Mouse (Mus musculus) forebrain, embryonic 13.5 days (tissue): ENCODE measurements around the gene Celsr1. TPM values are rescaled to one million over a fixed set of nuclear protein-coding genes. Genes with fewer than 3 reads are reported as not detected.

Experiments used
- ATAC-seq: fragments of 200-750 bp; cut with Nextera tagmentation; 2 replicates; pipeline ENCODE4 v1.8.0; 2017
- H3K27ac ChIP-seq: fragments of 300-500 bp; sonication (generic); 2 replicates; pipeline ENCODE4 v1.5.1; 2015; ENCODE audit warnings: inconsistent platforms, mild to moderate bottlenecking, moderate library complexity
- H3K27me3 ChIP-seq: fragments of 300-500 bp; sonication (generic); 2 replicates; pipeline ENCODE4 v1.6.1; 2015; ENCODE audit warnings: mild to moderate bottlenecking, inconsistent platforms
- H3K36me3 ChIP-seq: fragments of 300-500 bp; sonication (generic); 2 replicates; pipeline ENCODE4 v1.6.1; 2015; ENCODE audit warnings: mild to moderate bottlenecking, inconsistent platforms; ENCODE audit not compliant: poor library complexity, severe bottlenecking
- H3K4me1 ChIP-seq: fragments of 300-500 bp; sonication (generic); 2 replicates; pipeline ENCODE4 v1.6.1; 2015; ENCODE audit warnings: inconsistent platforms
- H3K4me2 ChIP-seq: fragments of 300-500 bp; sonication (generic); 2 replicates; pipeline ENCODE4 v1.6.1; 2015; ENCODE audit warnings: inconsistent platforms, mild to moderate bottlenecking, moderate library complexity
- H3K4me3 ChIP-seq: fragments of 300-500 bp; sonication (generic); 2 replicates; pipeline ENCODE4 v1.5.1; 2015; ENCODE audit warnings: mild to moderate bottlenecking, inconsistent platforms
- H3K9ac ChIP-seq: fragments of 300-500 bp; sonication (generic); 2 replicates; pipeline ENCODE4 v1.6.1; 2015; ENCODE audit warnings: mild to moderate bottlenecking, inconsistent platforms
- H3K9me3 ChIP-seq: fragments of 300-500 bp; sonication (generic); replicated peaks from 2 replicates; pipeline ENCODE4 v1.6.1; 2016; ENCODE audit warnings: inconsistent platforms
- WGBS: fragments of 180-500 bp; shearing (Covaris S2); methylation state at CpG from one replicate; pipeline ENCODE4 v1.1.7; 2015; 5-methylcytosine and 5-hydroxymethylcytosine counted together
- polyA plus RNA-seq: library from polyadenylated mRNA; unstranded; fragments of >200 nt; fragmentation: Nextera tagmentation; extraction: Ambion mirVana; gene quantifications from 2 replicates; pipeline ENCODE4 v1.2.1, GENCODE M21; 2015

Celsr1 gene
- polyA plus RNA-seq, 1 experiment from 2014 or later, result 6.6 TPM

DNA sequence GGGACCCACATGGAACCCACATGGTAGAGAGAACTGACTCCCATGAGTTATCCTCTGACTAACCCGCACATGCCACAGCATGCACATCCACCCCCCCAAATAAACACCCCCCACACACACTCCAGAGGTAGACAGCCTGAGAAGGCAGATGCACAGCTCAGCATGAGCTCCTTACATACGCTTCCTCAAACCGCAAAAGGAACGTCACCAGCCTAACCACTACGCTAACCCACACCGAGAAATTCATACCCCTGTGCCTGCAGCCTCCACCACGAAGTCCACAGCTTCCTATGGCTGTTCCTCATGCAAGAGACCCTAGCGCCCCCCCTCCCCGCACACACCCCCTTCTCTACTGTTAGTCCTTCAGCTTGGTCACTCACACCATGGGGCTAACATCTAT is 11.6 kb downstream of the Celsr1 start:
- Histone ChIP-seq H3K36me3 (peaks cover 40% of the 10 kb centered on the region), H3K4me1 (peaks cover 47% of the 10 kb centered on the region), H3K9ac (no peak overlapping the region), H3K4me2 (no peak overlapping the region), H3K27ac (no peak overlapping the region), H3K9me3 (peaks cover 8% of the 10 kb centered on the region), H3K4me3 (no peak overlapping the region), H3K27me3 (no peaks in the 10 kb centered on the region)
- ATAC-seq, result no peak
- WGBS, result 76% methylated on average over 9 of the region's 9 CpGs

DNA sequence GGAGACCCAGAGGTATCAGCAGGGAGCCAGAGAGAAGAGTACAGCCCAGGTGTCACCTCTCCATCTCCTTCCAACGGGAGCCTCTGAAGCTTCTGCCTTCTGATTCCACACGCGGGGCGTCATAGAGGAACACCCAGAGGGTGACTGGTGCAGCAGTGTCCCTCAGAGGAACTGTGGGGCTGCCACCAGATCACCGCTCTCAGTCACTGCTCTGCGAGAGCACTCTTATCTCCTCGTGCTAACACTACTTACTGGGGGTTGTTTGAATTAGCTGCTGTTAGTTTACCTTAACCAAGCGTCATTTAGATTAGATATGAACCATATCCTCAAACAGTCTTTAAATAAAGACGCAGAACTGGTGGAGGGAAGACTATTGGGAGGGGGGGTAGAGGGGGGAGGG is 12.3 kb downstream of the Celsr1 start:
- Histone ChIP-seq H3K9ac (no peak overlapping the region), H3K9me3 (peaks cover 8% of the 10 kb centered on the region), H3K27me3 (no peaks in the 10 kb centered on the region), H3K27ac (no peak overlapping the region), H3K4me2 (no peak overlapping the region), H3K36me3 (peaks cover 40% of the 10 kb centered on the region), H3K4me1 (peaks cover 48% of the 10 kb centered on the region), H3K4me3 (no peak overlapping the region)
- ATAC-seq, result no peak
- 89% methylated on average over 9 of the region's 9 CpGs for WGBS

DNA sequence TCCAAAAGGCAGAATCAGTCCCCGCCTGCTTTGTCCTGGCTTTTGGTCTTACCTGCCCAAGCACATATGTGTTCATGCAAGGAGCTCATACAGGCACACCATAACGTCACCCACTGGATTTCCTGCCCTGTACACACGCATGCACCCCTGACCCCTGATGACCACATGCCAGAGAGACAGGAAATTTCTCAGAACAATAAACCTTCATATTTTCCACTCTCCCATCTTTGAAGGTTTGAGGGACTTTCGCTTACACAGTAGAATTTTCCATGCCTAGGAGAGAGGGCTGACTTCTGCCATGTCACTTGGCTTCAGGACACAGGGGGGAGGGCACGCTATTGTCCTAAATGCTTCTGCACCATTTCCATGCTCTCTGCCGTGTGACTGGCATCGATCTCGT is 13.6 kb downstream of the Celsr1 start:
- H3K36me3 ChIP-seq, result peaks cover 40% of the 10 kb centered on the region
- no peak overlapping the region for H3K27ac ChIP-seq
- H3K9me3 ChIP-seq, result peaks cover 8% of the 10 kb centered on the region
- WGBS, result 82% methylated on average over 8 of the region's 8 CpGs
- no peaks in the 10 kb centered on the region for H3K27me3 ChIP-seq
- no peak overlapping the region for H3K4me2 ChIP-seq
- no peak overlapping the region for H3K4me3 ChIP-seq
- H3K4me1 ChIP-seq, result peaks cover 46% of the 10 kb centered on the region
- H3K9ac ChIP-seq, result no peak overlapping the region
- no peak for ATAC-seq

DNA sequence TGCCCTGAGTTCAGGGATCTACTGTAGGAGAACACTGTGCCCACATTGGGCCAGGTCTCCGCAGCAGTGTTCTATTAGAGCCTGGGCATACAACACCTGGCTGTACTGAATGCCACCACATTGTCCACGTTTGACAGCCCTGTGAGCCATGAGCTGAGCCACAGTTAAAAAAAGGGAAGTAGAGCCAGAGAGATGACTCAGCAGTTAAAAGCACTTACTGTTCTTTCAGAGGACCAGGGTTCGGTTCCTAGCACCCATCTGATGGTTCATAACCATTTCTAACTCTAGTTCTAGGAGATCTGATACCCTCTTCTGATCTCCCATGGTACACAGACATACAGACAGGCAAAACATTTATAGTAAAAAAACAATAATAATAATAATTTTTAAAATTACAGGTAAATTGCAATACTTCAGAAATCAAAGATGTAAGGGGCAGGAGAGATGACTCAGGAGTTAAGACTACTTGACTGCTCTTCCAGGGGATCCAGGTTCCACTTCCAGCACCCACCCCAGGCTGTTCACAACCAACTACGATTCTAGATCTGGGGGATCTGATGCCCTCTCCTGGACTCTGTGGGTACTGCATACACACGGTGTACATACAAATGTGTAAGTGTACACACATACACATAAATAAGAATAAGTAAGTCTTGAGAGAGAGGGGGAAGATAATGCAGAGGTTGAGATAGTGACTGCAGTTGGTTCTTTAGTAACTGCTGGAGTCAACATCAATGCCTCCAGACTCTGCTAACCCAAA is 14.6 kb downstream of the Celsr1 start:
- H3K9ac ChIP-seq, result no peak overlapping the region
- no peak overlapping the region for H3K4me2 ChIP-seq
- no peak overlapping the region for H3K4me3 ChIP-seq
- no peaks in the 10 kb centered on the region for H3K27me3 ChIP-seq
- H3K36me3 ChIP-seq, result peaks cover 41% of the 10 kb centered on the region
- H3K9me3 ChIP-seq, result peaks cover 8% of the 10 kb centered on the region
- peaks cover 48% of the 10 kb centered on the region for H3K4me1 ChIP-seq
- no peak overlapping the region for H3K27ac ChIP-seq
- no peak for ATAC-seq
- WGBS, result 96% methylated on average over 5 of the region's 5 CpGs

DNA sequence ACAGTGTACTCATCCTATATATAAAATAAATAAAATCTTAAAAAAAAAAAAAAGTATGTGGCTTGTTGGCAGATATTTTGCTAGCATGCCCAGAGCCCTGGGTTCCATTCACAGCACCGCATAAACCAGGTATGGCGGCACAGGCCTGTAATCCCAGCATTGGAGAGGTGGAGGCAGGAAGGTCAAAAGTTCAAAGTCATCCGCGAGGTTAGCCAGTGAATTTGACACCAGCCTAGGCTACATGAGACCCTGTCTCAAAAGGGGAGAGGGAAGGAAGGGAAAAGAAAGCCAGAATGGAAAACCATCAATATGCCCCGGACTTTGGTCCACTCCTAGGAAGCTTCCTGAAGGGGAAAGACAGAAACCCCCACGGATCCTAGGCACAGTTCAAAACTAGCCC is 16.2 kb downstream of the Celsr1 start:
- Histone ChIP-seq H3K4me1 (peaks cover 49% of the 10 kb centered on the region), H3K27me3 (no peaks in the 10 kb centered on the region), H3K36me3 (peaks cover 38% of the 10 kb centered on the region), H3K9me3 (peaks cover 8% of the 10 kb centered on the region), H3K9ac (no peak overlapping the region), H3K4me3 (no peak overlapping the region), H3K4me2 (no peak overlapping the region), H3K27ac (no peak overlapping the region)
- WGBS, result 93% methylated on average over 6 of the region's 6 CpGs
- ATAC-seq, result no peak

DNA sequence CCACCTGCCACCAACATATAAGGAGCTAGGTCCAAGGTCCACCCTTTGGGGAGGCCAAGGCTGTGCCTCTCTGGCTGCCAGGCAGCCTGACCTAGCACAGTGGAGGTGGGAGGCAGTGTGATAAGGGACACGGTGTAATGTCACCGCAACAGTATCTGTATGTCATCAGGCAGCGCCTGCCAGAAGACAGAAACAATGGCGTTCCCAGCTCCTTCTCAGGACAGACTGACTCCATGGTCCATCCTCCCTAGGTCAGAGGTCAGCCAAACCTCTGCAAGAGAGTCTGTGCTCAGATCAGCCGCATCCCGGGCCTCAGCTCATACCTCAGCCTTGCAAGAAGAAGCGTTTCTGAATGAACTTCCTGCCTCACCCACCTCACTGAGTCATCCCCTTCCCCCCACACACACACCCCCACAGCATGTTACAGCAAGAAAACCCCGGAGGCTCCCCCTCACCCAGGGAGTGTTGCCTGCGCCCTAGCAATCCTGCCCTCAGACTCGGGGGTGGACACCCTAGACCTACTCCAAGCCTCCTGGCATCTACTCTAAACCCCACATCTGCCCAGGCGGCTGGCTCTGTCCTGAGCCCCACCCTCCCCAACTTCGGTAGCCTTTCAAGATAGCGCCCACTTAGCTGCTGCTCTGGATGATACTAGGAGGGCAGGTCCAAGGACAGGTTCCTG is 17.6 kb downstream of the Celsr1 start:
- Histone ChIP-seq H3K4me2 (no peak overlapping the region), H3K4me3 (no peak overlapping the region), H3K36me3 (peaks cover 37% of the 10 kb centered on the region), H3K4me1 (peaks cover 45% of the 10 kb centered on the region), H3K9ac (0 out of 2 replicates have a peak overlapping the region, but pooled peaks have one; percentile 37), H3K9me3 (peaks cover 8% of the 10 kb centered on the region), H3K27ac (no peak overlapping the region), H3K27me3 (no peaks in the 10 kb centered on the region)
- ATAC-seq, result no peak
- 80% methylated on average over 13 of the region's 13 CpGs for WGBS

DNA sequence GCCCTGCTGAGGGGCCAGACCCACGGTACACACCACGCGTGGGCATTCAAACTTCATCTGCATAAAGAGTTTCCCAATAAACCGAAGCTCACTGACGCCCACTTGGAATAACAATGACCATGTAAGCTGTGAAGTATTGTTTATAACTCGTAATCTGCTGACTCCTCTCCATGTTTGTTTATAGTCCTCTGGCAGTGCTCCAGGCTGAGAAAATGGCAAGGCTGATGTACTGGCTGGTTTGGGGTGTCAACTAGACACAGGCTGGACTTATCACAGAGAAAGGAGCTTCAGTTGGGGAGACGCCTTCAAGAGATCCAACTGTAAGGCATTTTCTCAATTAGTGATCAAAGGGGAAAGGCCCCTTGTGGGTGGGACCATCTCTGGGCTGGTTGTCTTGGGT is 18.6 kb downstream of the Celsr1 start:
- Histone ChIP-seq H3K27me3 (no peaks in the 10 kb centered on the region), H3K27ac (no peak overlapping the region), H3K9ac (no peak overlapping the region), H3K36me3 (peaks cover 34% of the 10 kb centered on the region), H3K9me3 (peaks cover 8% of the 10 kb centered on the region), H3K4me1 (peaks cover 48% of the 10 kb centered on the region), H3K4me2 (no peak overlapping the region), H3K4me3 (no peak overlapping the region)
- 71% methylated on average over 7 of the region's 7 CpGs for WGBS
- no peak for ATAC-seq

DNA sequence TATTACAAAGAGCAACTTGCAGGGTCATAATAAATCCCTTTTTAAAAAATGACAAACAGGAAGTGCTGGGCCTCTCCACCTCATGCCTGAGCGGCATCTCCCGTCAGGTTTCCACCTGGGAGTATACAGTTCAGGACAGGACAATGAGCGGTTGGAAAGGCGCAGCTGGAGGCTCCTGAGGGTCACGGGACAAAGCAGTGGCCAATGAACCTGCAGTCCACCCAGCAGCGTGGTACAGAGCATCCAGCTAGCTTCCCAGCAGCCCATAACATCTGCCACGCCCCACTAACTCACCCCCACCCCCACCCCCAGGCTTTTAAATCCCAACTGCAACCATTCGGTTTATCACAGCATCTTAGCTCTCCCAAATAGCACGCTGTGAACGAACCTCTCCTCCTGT is 19.9 kb downstream of the Celsr1 start:
- peak overlapping the region; percentile 74 for H3K27ac ChIP-seq
- ATAC-seq, result no peak
- peaks cover 53% of the 10 kb centered on the region for H3K4me1 ChIP-seq
- no peak overlapping the region for H3K9ac ChIP-seq
- H3K36me3 ChIP-seq, result peaks cover 25% of the 10 kb centered on the region
- H3K9me3 ChIP-seq, result peaks cover 1% of the 10 kb centered on the region; the same call in 1 of the 2 replicates
- no peaks in the 10 kb centered on the region for H3K27me3 ChIP-seq
- peak overlapping the region; percentile 24 for H3K4me2 ChIP-seq
- no peak overlapping the region for H3K4me3 ChIP-seq
- 15% methylated on average over 10 of the region's 10 CpGs for WGBS

DNA sequence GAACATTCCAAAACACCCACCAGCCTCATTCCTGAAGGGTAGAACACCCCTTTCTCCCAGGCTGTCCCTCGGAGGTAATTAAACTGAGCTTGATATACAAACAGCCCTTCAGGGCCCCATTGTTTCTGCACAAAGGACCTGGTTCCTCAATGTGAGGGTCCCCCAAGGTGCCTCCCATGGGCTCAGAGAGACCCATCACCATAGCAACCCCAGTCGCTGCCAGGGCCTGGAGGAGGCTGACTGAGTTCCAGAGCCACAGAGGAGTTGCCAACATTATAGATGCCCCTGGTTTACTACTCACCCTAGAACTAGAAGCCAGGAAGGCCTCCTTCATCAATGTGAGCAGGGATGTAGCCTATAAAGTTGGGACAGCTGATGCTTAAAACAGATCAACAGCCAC is 20.4 kb downstream of the Celsr1 start:
- H3K4me2 ChIP-seq, result peak overlapping the region; percentile 24
- peaks cover 55% of the 10 kb centered on the region for H3K4me1 ChIP-seq
- peaks cover 21% of the 10 kb centered on the region for H3K36me3 ChIP-seq
- H3K9me3 ChIP-seq, result no peaks in the 10 kb centered on the region; the same call in 1 of the 2 replicates
- ATAC-seq, result peak; percentile 81
- no peaks in the 10 kb centered on the region for H3K27me3 ChIP-seq
- 5% methylated on average over 2 of the region's 2 CpGs for WGBS
- no peak overlapping the region for H3K4me3 ChIP-seq
- H3K27ac ChIP-seq, result peak overlapping the region; percentile 74
- H3K9ac ChIP-seq, result peak overlapping the region; percentile 43; the same call in 1 of the 2 replicates

DNA sequence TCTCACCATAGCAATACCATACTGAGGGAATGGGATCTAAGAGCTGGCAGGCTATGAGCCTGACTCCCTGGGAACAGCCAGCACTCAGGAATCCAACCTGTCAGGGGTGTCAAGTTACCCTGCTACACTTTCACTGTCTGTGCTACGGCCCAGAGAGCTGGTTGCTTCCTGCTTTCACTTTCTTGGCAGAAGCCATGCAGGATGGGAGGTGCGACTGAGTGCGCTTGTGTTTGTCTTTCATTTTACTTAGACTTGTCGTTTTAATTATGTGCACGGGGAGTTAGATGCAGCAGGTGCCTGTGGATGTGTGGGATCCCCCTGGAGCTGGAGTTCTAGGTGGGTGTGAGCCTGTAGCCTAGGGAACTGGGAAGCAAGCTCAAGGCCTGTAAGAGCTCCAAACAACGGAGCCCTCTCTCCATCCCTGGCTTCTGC is 25.9 kb downstream of the Celsr1 start:
- H3K4me1 ChIP-seq, result peaks cover 65% of the 10 kb centered on the region
- 16% methylated on average over 6 of the region's 6 CpGs for WGBS
- H3K9ac ChIP-seq, result no peak overlapping the region
- H3K27me3 ChIP-seq, result no peaks in the 10 kb centered on the region
- no peak for ATAC-seq
- peak overlapping the region; percentile 10; the same call in 1 of the 2 replicates for H3K4me2 ChIP-seq
- peak overlapping the region; percentile 73 for H3K27ac ChIP-seq
- H3K4me3 ChIP-seq, result no peak overlapping the region
- H3K9me3 ChIP-seq, result no peaks in the 10 kb centered on the region
- no peaks in the 10 kb centered on the region for H3K36me3 ChIP-seq

DNA sequence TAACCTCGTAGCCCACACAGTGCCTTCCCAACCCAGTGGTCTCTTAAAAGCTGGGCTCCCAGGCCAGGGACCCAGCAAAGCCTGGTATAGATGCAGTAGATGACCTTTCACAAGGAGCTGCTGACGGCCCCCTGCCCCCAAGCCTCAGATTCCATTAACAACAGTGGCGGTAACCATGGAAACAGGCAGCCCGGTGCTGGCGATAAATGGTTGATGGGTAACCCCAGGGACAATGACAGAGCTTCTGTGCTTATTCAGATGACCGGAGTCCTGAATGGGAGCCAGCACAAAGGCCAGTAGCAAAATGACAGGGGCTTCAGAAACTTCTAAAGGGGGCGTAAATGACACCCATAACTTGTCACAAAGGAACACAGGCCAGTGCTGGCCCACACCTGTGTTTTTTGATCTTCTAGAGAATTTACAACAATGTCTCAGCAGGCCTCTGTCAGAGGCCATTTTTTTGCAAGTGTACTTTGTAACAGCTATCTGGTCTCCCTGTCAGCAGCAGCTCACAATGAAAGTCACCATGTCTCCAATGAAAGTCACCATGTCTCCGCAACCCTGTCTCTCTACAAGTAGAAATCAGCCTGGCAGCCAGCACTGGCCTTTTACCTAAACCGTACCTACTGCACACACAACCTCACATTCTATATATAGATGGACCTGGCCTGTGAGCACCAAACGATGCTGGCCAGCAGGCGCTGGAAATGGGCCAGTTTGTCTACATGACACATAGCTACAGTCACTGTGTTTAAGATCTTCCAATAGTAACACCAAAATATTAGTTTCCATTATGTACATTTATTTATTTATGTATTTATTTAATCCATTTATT is 27.7 kb downstream of the Celsr1 start:
- Histone ChIP-seq H3K4me2 (peak overlapping the region; percentile 45), H3K9me3 (no peaks in the 10 kb centered on the region), H3K36me3 (no peaks in the 10 kb centered on the region), H3K27me3 (no peaks in the 10 kb centered on the region), H3K4me3 (no peak overlapping the region), H3K9ac (no peak overlapping the region; the same call in 1 of the 2 replicates), H3K4me1 (peaks cover 70% of the 10 kb centered on the region), H3K27ac (peak overlapping the region; percentile 83)
- WGBS, result 10% methylated on average over 11 of the region's 11 CpGs
- ATAC-seq, result peak; percentile 50

DNA sequence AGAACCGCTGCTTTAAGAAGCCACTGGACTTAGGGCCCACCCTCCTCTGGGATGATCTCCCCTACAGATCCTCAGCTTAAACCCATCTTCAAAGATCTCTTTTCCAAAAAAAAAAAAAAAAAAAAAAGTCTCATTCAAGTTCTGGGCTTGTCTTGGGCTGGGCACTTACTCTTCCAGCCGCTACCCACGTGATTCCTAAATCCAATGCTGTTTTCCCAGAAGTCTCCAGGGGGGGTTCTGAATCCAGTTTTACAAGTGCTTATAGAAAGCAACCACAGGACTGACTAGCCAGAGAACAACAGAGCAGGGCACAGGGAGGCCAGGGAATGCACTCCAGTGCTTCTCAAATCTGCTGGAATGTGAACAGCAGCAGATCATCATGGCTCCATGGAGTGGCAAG is 29.5 kb downstream of the Celsr1 start:
- Histone ChIP-seq H3K27me3 (no peaks in the 10 kb centered on the region), H3K4me3 (no peak overlapping the region), H3K4me1 (peaks cover 72% of the 10 kb centered on the region), H3K9ac (no peak overlapping the region), H3K9me3 (no peaks in the 10 kb centered on the region), H3K36me3 (no peaks in the 10 kb centered on the region), H3K4me2 (no peak overlapping the region), H3K27ac (no peak overlapping the region)
- ATAC-seq, result no peak
- WGBS, result 86% methylated on average over 3 of the region's 3 CpGs
